Mouse (Mus musculus) midbrain, embryonic 14.5 days (tissue): ENCODE data around the gene Vmn2r96. TPM values are rescaled to one million over a fixed set of nuclear protein-coding genes. Genes with fewer than 3 reads are reported as not detected.

Source experiments
- polyA plus RNA-seq: library from polyadenylated mRNA; unstranded; fragments of >200 nt; fragmentation: Nextera tagmentation; extraction: Ambion mirVana; gene quantifications from 2 replicates; pipeline ENCODE4 v1.2.1, GENCODE M21; 2014

Gene Vmn2r96
- polyA plus RNA-seq, 1 experiment from 2014 or later: not detected

Other genes starting within 250 kb of the Vmn2r96 start
- not detected in 2 replicates for gene Vmn2r95, start 149.1 kb upstream of the Vmn2r96 start, polyA plus RNA-seq